Mouse (Mus musculus) lung, adult 2 months (tissue): ENCODE data around the gene Nmt1.

Experiments used
- CTCF ChIP-seq: fragments of 200-500 bp; IDR thresholded peaks from 2 replicates; pipeline ENCODE4 v1.5.1; 2011; ENCODE audit warnings: mild to moderate bottlenecking, low read length, control low read depth; ENCODE audit not compliant: insufficient read depth
- POLR2A ChIP-seq: fragments of 200-500 bp; IDR thresholded peaks from 2 replicates; pipeline ENCODE4 v1.6.1; 2011; ENCODE audit warnings: low read depth, mild to moderate bottlenecking, control low read depth, low read length, borderline replicate concordance; ENCODE audit errors: extremely low read depth

DNA sequence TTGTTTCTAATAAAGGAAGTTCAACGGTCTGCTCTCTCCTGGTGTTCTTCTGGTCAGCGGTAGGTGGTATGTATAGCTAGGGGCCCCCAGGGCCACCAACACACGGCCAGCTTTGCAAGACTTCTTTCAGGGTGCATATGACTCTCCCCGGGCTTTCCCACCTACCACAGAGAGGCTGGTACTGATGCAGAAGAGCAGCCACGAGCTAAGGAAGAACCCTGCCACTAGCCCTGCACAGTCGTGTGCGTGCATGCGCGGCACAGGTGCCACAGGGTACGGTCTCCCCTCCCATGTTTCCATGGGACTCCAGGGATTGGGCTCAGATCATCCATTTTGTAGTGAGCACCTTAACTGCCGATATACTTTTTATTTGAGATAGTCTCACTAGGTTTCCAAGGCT is 40.9 kb downstream of the Nmt1 start:
- TF ChIP-seq CTCF (no peak), POLR2A (no peak)
